Mouse (Mus musculus): ENCODE data around the gene 2610042L04Rik.
"Not testable (repeated sequence)": the region's sequence is repeated elsewhere in the genome, so short reads cannot be mapped to it uniquely, and the experiment has no call there.

The 2610042L04Rik gene

GRCm38 (mm10) chr14:4334476-4335080, at the start of gene 2610042L04Rik:
TSS of gene 2610042L04Rik (plus strand) at chr14:4334763.
- H3K36me3 ChIP-seq (ENCODE audit: control insufficient read depth, insufficient read depth, low read length, poor library complexity, severe bottlenecking); H3K27me3 ChIP-seq (ENCODE audit: control insufficient read depth, insufficient read depth, low read length, poor library complexity, severe bottlenecking); DNase-seq (ENCODE audit: low read depth, low spot score): not testable (repeated sequence)

GRCm38 (mm10) chr14:4316983-4317382, 17.6 kb upstream of the 2610042L04Rik start, which contains the start of gene Gm3149:
TSS of gene Gm3149 (plus strand) at chr14:4317283.
- H3K27me3 ChIP-seq (ENCODE audit: control insufficient read depth, insufficient read depth, low read length, poor library complexity, severe bottlenecking); DNase-seq (ENCODE audit: low read depth, low spot score): not testable (repeated sequence)

GRCm38 (mm10) chr14:4335506-4335905, 943 bp downstream of the 2610042L04Rik start:
- not testable (repeated sequence) for H3K27me3 ChIP-seq (ENCODE audit: control insufficient read depth, insufficient read depth, low read length, poor library complexity, severe bottlenecking); DNase-seq (ENCODE audit: low read depth, low spot score); H3K36me3 ChIP-seq (ENCODE audit: control insufficient read depth, insufficient read depth, low read length, poor library complexity, severe bottlenecking)

More at GRCm38 (mm10) chr14:4316983-4317382, 17.6 kb upstream of the 2610042L04Rik start, which contains the start of gene Gm3149:
- H3K36me3 ChIP-seq (ENCODE audit: control insufficient read depth, insufficient read depth, low read length, poor library complexity, severe bottlenecking): not testable (repeated sequence)

GRCm38 (mm10) chr14:4368991-4369390, 34.4 kb downstream of the 2610042L04Rik start:
- not testable (repeated sequence) for H3K36me3 ChIP-seq (ENCODE audit: control insufficient read depth, insufficient read depth, low read length, poor library complexity, severe bottlenecking); DNase-seq (ENCODE audit: low read depth, low spot score); H3K27me3 ChIP-seq (ENCODE audit: control insufficient read depth, insufficient read depth, low read length, poor library complexity, severe bottlenecking)

- not testable (repeated sequence) for H3K36me3 ChIP-seq (ENCODE audit: control insufficient read depth, insufficient read depth, low read length, poor library complexity, severe bottlenecking); DNase-seq (ENCODE audit: low read depth, low spot score); H3K27me3 ChIP-seq (ENCODE audit: control insufficient read depth, insufficient read depth, low read length, poor library complexity, severe bottlenecking)
Observed at GRCm38 (mm10) chr14:4369691-4370090, 35.1 kb downstream of the 2610042L04Rik start.

- H3K36me3 ChIP-seq (ENCODE audit: control insufficient read depth, insufficient read depth, low read length, poor library complexity, severe bottlenecking); DNase-seq (ENCODE audit: low read depth, low spot score); H3K27me3 ChIP-seq (ENCODE audit: control insufficient read depth, insufficient read depth, low read length, poor library complexity, severe bottlenecking): not testable (repeated sequence)
Observed at GRCm38 (mm10) chr14:4377871-4378270, 43.3 kb downstream of the 2610042L04Rik start.

GRCm38 (mm10) chr14:4385606-4386005, 51.0 kb downstream of the 2610042L04Rik start:
- not testable (repeated sequence) for DNase-seq (ENCODE audit: low read depth, low spot score); H3K36me3 ChIP-seq (ENCODE audit: control insufficient read depth, insufficient read depth, low read length, poor library complexity, severe bottlenecking); H3K27me3 ChIP-seq (ENCODE audit: control insufficient read depth, insufficient read depth, low read length, poor library complexity, severe bottlenecking)

- not testable (repeated sequence) for H3K27me3 ChIP-seq (ENCODE audit: control insufficient read depth, insufficient read depth, low read length, poor library complexity, severe bottlenecking); H3K36me3 ChIP-seq (ENCODE audit: control insufficient read depth, insufficient read depth, low read length, poor library complexity, severe bottlenecking); DNase-seq (ENCODE audit: low read depth, low spot score)
Observed at GRCm38 (mm10) chr14:4392841-4393530, 58.4 kb downstream of the 2610042L04Rik start.

GRCm38 (mm10) chr14:4397226-4397625, 62.7 kb downstream of the 2610042L04Rik start, which contains the start of gene Gm3159:
TSS of gene Gm3159 (plus strand) at chr14:4397526.
- not testable (repeated sequence) for DNase-seq (ENCODE audit: low read depth, low spot score); H3K36me3 ChIP-seq (ENCODE audit: control insufficient read depth, insufficient read depth, low read length, poor library complexity, severe bottlenecking); H3K27me3 ChIP-seq (ENCODE audit: control insufficient read depth, insufficient read depth, low read length, poor library complexity, severe bottlenecking)

- H3K27me3 ChIP-seq (ENCODE audit: control insufficient read depth, insufficient read depth, low read length, poor library complexity, severe bottlenecking); H3K36me3 ChIP-seq (ENCODE audit: control insufficient read depth, insufficient read depth, low read length, poor library complexity, severe bottlenecking); DNase-seq (ENCODE audit: low read depth, low spot score): not testable (repeated sequence)
Observed at GRCm38 (mm10) chr14:4398624-4399023, 64.1 kb downstream of the 2610042L04Rik start.

GRCm38 (mm10) chr14:4400115-4400789, 65.7 kb downstream of the 2610042L04Rik start:
- H3K36me3 ChIP-seq (ENCODE audit: control insufficient read depth, insufficient read depth, low read length, poor library complexity, severe bottlenecking); DNase-seq (ENCODE audit: low read depth, low spot score); H3K27me3 ChIP-seq (ENCODE audit: control insufficient read depth, insufficient read depth, low read length, poor library complexity, severe bottlenecking): not testable (repeated sequence)

- H3K27me3 ChIP-seq (ENCODE audit: control insufficient read depth, insufficient read depth, low read length, poor library complexity, severe bottlenecking); DNase-seq (ENCODE audit: low read depth, low spot score); H3K36me3 ChIP-seq (ENCODE audit: control insufficient read depth, insufficient read depth, low read length, poor library complexity, severe bottlenecking): not testable (repeated sequence)
Observed at GRCm38 (mm10) chr14:4401245-4401644, 66.7 kb downstream of the 2610042L04Rik start.

GRCm38 (mm10) chr14:4403840-4404239, 69.3 kb downstream of the 2610042L04Rik start:
- not testable (repeated sequence) for DNase-seq (ENCODE audit: low read depth, low spot score); H3K36me3 ChIP-seq (ENCODE audit: control insufficient read depth, insufficient read depth, low read length, poor library complexity, severe bottlenecking); H3K27me3 ChIP-seq (ENCODE audit: control insufficient read depth, insufficient read depth, low read length, poor library complexity, severe bottlenecking)
